Mouse (Mus musculus) MN1 (cell line): ENCODE measurements around the gene Pcbp1.

Experiments used
- DNase-seq: peaks from one replicate; pipeline ENCODE4 v3.0.0-alpha.2; 2016; ENCODE audit warnings: low spot score

Gene Pcbp1

DNA sequence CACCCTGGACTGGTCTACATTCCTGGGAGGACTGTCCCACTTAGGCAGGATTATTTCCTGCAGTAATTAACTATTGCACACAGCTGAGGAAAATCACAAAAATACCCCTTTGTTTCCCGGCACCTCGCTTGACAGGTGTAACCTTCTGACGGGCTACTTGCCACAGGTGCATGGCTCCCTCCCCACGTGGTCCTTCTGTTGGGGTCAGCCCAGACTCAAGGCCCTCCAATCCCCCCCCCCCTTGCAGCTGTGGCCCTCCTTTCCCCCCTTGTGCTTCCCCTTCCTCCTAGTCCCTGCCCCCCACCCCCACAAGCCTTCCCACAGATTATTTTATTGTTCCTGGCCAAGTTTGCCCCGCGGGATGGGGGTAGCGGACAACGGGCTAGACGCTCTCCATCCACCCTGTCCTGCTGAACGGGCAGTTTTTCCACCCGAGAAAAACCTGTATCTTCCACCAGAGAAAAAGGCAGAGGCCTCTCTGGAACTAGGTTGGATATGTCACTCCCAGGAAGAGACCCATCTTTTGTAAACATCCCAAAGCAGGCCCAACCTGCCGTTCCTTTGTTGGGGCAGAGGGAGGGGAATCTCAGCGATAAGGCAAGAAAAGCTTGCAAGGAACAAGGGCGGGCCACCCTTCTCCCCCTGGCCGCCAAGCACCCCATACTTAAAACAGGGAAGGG, 2.2 kb downstream of the Pcbp1 start:
- DNase-seq: peak; percentile 30

DNA sequence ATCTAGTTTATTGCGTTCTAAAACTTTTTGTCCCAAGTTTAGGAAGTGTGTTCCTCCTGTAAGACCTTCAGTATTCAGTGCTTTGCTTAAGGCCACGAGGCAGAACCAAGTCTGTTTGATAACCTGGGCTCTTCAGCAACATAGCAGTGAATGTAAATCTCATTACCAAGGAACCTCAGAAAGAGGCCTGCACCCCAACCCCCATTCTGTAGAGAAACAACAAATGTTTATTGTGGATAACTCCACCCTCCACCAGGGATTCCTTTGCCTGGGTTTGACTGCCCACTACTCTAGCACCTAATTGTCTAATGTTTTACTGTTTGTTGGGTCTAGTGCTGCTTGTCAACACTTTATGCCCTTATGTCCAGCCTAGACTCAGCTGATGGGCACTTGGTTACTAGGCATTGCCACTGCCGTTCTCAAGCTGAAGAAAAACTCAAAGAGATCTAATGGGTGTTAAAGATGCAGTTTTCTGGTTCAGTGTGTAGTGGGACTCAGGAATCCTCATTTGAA, 2.8 kb downstream of the Pcbp1 start:
- DNase-seq: peak; percentile 29

GRCm38 (mm10) chr6:86522001-86522911, 3.9 kb downstream of the Pcbp1 start:
- DNase-seq: no peak

DNA sequence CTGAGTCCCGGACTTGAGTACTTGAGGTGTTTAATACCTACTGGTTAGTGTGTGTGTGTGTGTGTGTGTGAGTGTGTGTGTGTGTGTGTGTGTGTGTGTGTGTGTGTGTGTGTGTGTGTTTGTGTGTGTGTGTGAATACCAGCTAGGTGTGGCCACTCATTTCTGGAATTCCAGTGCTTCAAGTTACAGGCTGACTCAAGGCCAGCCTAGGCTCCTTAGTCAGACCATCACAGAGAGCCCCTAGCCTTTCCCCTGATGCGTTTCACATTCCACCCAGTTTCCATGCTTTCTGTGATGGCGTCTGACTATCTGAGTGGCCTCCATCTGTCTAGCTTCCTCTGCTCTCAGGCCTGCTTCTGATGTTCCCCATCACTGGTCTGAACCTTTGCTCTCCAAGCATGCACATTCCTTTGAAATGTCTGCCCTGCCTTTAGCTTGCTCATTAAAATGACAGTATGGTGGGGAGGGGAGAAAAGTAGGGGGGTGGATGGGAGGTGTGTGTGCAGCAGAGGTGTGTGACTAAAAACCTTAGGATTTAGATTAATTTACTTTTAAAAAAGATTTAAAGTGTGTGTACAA, 6.3 kb downstream of the Pcbp1 start:
- DNase-seq: no peak

DNA sequence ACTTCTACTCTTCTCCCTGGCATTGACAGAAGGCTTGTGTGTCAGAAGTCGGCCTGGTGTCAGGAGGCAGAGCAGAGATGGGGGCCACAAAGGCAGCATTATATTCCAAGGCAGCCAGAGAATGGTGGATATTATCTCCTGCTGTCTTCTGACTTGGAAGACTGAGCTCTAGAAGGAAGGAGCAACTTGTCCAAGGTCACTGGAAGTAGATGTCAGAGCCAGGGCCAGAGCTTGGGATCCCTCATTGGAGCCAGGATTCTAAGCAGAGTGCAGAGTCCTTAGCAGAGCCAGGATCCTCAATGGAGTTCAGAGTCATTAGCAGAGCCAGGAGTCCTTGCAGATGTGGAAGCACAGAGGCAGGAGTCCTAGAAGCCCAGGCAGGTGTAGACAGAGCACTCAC, 10.1 kb downstream of the Pcbp1 start:
- DNase-seq: no peak

DNA sequence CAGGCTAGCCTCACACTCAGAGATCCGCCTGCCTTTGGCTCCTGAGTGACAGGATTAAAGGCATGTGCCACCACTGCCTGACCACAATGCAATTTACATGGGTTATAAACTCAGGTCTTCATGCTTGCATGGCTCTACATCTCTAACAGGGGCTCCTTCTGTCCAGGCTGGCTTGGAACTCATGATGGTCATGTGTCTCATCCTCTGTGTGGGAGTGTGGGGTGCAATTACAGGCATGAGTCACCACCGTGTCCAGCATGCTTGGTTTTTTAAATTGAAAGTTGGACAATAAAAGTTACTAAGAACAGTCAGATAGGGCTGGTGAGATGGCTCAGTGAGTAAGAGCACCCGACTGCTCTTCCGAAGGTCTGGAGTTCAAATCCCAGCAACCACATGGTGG, 12.8 kb downstream of the Pcbp1 start:
- no peak for DNase-seq

DNA sequence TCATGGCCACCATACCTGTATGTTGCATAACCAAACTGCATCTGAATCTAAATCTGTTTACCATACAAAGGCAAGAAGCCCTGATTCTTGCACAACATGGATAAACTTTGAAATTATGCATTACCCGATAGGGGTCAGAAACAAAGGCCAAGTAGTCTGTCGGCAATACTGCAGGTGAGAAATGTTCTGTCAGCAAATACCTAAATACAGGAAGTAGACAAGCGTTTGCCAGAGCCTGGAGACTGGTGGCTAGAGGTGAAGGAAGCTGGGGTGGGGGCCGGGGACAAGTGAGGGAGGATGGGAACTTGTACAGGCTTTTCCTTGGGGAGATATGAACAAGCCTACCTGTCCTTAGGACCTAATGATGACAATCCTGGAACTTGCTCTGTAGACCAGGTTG, 15.1 kb downstream of the Pcbp1 start:
- DNase-seq: no peak

DNA sequence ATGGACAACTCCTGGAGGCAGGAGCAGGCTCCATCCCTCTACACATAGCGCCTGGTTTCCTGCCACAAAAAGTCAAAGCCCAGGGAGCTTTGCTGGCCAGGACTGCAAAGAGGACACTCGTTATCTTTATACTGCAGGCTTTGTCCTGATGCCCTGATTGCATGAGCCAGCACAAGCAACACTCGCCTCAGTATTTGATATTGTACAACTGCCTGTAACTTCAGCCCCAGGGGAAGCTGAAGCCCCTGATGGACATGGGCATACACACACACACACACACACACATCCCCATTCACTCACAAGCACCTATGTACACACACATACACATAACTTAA, 16.3 kb downstream of the Pcbp1 start:
- DNase-seq: peak; percentile 33

DNA sequence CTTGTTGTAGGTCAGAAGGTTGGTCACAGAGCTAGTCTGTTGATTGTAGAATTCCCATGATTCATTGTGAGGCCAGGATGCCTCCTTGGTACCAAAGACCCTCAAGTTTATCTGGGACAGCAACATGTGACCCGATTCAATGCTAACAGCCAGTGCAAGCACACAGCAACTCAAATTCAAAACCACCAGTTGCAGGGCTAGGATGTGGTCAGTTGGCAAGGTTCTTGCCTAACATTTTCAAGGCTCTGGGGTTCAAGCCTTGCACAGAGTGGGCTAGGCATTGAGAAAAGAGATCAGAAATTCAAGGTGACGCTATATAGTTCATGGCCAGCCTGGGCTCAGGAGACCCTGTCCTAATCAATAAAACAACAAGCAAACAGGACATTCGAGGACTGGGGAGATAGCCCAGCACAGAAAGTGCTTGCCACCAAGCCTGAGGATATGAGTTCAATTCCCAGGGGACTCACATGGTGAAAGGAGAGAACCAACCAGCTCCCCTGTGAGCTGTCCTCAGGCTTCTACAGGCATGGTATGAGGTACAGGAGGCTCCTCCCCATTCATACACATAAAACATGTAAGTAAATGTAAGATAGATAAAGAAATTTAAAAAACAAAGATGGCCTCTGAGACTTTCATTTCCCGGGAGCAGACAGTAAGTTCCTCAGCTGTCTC, 16.8 kb downstream of the Pcbp1 start:
- no peak for DNase-seq

- DNase-seq: no peak
Observed at GRCm38 (mm10) chr6:86508736-86509135, 17.4 kb downstream of the Pcbp1 start.

- no peak for DNase-seq
Observed at GRCm38 (mm10) chr6:86507116-86507515, 19.0 kb downstream of the Pcbp1 start.

DNA sequence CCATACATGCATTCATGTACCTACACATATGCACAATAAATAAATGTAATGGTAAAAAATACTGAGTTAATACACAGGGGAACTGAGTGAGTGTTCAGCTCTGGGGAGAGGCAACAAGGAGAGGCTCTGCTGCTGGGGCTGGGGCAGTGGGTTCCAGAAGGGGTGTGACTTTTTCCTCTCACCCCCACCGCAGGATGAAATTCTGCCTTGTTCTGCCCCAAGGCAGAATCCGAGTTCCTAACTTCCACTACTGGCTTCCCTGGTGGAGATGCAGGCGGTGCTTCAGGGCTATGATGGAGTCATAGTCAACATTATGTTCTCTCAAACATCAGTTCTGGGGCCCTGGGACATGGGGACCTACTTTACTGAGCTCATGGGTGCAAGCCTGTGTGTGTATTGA, 19.8 kb downstream of the Pcbp1 start:
- no peak for DNase-seq

GRCm38 (mm10) chr6:86505671-86506070, 20.4 kb downstream of the Pcbp1 start:
- no peak for DNase-seq

- no peak for DNase-seq
Observed at GRCm38 (mm10) chr6:86503513-86503912, 22.6 kb downstream of the Pcbp1 start.

- DNase-seq: no peak
Observed at GRCm38 (mm10) chr6:86499571-86500109, 26.5 kb downstream of the Pcbp1 start.

DNA sequence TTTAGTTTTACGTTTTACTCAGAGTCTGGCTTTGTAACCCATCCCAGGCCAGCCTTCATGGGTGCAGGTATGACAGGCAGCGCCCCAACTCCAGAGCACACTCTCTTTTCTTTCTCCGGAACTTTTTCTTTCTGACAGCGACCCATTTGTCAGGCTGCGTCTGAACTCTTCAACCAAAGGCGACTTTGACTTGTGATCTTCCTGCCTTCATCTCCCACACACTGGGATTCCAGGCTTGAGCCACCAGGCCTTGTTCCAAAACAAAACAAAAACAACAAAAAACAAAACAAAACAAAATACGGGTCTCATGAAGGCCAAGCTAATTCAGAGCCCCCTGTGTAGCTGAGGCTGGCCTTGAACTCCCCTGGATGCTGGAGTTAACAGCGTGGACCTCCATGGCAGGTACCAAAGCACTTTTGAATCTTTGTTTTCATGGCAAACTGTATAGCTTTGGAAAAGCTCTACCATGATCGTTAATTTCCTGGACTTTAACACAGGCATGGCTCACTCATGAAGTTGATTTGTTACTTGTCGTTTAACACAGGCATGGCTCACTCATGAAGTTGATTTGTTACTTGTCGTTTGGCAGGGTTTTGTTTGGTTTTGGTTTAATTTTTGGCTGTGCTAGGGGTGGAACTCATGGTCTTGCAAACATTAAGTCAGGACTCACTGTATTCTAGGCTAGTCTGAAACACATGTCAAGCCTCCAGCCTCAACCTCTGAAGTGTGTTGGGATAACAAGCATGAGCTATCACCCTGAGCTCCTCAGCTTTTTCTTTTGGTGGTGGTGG, 28.0 kb downstream of the Pcbp1 start:
- DNase-seq: no peak

- DNase-seq: no peak
Observed at GRCm38 (mm10) chr6:86497071-86497815, 28.9 kb downstream of the Pcbp1 start.

DNA sequence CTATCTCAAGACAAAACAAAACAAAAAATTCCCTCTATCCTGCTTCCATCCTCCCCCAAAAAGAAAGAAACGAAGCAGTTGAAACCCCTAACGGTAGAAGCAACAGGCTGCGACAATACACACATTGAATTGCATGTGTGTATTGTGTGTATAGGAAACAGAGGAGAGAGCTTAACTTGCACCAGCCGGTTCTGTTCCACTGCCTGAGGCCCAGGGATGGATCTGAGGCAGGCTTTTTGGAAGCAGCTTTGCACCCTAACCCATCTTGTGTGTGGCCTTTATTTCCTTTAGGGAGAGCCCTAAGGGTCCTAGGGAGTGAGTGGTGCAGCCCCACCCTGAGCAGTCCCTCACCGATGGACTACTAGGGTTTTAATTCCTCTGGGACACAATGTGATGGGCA, 29.5 kb downstream of the Pcbp1 start:
- no peak for DNase-seq

DNA sequence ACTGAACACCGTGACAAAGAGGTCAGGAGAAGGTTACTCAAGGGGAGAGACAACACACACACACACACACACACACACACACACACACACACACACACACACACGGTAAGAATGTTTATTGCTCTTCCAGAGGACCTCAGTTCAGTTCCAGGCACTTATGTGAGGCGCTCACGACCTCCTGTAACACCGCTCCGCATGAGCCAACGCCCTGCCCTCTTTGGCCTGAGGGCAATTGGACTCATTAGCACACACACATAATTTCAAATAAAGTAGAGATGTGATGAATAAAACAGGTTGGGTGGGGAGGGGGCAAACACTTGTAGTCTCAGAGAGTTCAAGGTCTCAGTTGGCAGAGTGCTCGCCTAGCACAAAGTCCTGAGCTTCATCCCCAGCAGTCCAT, 30.0 kb downstream of the Pcbp1 start:
- DNase-seq: no peak

DNA sequence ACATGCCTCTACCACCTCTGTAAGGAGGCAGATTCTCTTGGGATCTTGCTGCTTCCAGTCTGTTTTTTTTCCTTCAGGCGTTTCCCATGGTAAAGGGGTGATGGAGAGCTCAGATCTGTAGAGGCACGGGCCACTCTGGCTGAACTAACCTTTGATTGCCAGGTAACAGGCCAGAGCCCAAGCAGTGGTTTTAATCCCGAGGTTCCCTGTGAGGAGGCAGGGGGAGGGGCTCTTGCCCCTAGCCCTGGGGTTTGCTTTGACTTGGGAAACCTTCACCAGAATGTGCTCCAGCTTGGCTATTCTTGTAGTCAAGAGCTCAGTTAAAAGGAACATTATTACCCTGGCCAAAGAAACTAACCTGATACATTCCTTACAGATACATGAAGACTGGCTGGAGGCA, 30.5 kb downstream of the Pcbp1 start:
- no peak for DNase-seq

- no peak for DNase-seq
Observed at GRCm38 (mm10) chr6:86494767-86495166, 31.4 kb downstream of the Pcbp1 start.
